Mouse (Mus musculus) retina, postnatal 7 days (tissue): ENCODE data around the gene Tmem234.
"Not testable (repeated sequence)": the region's sequence is repeated elsewhere in the genome, so short reads cannot be mapped to it uniquely, and the experiment has no call there.

Experiments
- DNase-seq: peaks from one replicate; pipeline ENCODE4 v3.0.0-alpha.2; 2012; ENCODE audit warnings: low read depth, low spot score

Gene Tmem234

DNA sequence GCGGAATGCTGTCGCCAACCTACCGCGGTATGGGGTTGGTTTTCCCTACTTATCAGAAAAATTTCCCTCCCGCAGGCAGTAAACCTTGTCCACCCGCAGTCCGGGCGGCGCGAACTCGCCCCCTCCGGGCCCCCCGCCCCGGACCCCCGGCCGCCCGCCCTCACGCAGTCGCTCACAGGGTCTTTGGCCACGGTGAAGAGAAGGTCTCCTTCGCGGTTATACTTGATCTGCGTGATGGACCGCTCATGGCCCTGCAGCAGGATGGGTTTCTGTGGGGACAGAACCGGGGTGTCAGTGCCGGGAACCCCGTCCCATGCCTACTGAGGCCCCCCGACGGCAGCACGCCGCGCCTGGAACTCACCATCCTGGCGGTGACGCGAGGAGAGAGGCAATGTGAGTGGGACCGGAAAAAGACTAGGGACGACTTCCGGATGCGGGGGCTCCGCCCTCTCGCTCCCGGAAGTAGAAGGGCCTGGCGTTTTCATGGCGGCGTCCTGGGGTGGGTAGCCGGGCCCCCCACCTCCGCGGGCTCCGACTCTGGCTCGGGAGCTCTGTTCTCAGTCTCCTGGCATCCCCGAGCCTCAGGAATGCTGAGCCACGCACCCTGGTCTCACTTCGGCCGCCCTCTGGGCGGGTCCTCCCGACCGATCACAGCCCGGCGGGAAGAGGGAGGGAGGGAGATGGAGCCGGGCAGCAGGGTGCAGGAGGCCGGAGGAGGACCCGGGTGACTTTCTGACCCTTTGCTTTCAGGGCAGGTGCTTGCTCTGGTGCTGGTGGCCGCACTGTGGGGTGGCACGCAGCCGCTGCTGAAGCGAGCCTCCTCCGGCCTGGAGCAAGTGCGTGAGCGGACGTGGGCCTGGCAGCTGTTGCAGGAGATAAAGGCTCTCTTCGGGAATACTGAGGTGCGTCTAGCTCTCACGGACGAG lies at the start of gene Tmem234, which contains the start of gene Eif3i:
Gene Tmem234, plus strand, starts transcription at position 436 of the 926 bp plus-strand sequence.
Gene Eif3i, minus strand, starts transcription at position 416 of the 926 bp plus-strand sequence.
- DNase-seq = peak; percentile 68

- not testable (repeated sequence) for DNase-seq
These were observed 46.0 kb upstream of the Tmem234 start for GRCm38 (mm10) chr4:129554512-129554911.

- DNase-seq = no peak
These were observed 45.0 kb upstream of the Tmem234 start for GRCm38 (mm10) chr4:129555421-129555861.

DNA sequence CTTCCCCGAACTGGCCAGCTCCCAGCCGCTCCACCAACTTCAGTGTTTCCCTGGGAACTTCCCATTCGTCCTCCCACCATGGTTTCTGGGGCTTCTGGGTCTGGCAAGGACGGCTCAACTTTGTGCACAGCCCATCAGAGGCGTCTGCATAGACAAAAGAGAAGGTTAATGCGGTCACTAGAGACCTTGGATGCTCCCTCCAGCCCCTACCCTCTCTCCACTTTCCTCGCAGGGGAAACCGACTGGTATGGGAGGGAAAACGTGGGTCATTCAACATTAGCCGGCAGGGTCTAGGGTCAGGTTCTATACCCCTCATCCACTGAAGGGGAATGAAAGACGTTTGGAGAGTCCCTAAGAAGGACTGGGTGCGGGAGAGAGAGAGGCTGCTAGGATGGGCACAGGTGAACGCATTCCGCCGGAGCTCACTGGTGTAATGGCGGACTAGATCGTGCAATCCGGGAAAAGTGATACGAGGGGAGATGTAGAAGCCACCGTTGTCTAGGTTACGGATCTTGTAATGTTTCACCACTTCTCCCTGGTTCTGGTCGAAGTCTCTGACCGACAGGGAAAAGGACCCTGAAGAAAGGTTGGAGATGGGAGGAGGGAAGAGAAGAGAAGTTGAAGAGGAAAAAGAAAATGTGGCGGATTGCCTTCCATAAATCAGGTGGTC lies 44.5 kb upstream of the Tmem234 start:
- DNase-seq = no peak

GRCm38 (mm10) chr4:129556532-129557223 lies 43.8 kb upstream of the Tmem234 start:
- DNase-seq = peak; percentile 76

GRCm38 (mm10) chr4:129557256-129557808 lies 43.1 kb upstream of the Tmem234 start:
- no peak for DNase-seq

DNA sequence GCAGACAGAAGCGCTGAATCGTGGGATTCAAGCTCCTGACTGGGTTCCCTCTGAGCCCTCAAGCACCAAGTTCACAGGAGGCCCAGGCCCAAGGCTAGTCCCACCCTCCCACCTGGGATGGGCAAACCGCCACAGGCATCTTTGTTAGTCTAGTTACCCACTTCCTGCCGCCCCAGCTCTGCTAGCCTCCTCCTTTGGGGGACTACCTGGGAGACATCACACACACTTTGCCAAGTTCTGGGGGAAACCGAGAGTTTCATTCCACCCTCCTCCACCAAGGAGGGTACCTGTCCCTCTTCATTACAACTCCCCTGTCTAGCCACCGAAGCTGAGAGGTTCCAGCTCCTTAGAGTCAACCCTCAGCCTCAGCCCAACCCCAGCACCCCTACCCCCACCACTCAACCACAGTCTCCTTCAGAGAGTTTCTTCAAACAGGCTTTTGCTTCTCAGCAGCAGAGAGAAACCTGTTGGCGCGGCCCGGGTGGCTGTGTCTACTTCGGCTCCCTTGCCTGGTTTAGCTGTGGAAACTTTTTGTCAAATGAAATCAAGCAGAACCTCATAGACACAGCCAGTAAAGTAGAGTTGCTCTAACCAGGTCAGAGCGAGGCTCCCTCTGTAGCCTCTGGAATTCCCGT lies 42.0 kb upstream of the Tmem234 start:
- no peak for DNase-seq

DNA sequence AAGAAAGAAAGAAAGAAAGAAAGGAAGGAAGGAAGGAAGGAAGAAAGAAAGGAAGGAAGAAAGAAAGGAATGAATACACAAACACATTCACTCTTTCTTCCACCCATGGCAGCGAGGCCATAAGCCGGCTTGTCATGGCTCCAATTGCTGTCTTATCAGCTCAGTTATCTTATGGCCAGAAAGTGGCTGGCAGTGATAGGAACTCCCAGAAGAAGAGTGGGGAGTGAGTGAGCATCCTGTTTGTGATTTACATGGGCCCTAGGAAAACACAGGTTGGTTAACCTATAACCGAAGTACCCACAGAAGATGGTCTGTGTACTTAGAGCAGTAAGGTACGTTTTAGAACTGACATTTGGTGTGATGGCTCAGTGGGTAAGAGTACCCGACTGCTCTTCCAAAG lies 39.3 kb upstream of the Tmem234 start:
- DNase-seq = no peak

GRCm38 (mm10) chr4:129563718-129564117 lies 36.8 kb upstream of the Tmem234 start:
- DNase-seq = no peak

- DNase-seq = no peak
These were observed 35.3 kb upstream of the Tmem234 start for GRCm38 (mm10) chr4:129565139-129565538.

DNA sequence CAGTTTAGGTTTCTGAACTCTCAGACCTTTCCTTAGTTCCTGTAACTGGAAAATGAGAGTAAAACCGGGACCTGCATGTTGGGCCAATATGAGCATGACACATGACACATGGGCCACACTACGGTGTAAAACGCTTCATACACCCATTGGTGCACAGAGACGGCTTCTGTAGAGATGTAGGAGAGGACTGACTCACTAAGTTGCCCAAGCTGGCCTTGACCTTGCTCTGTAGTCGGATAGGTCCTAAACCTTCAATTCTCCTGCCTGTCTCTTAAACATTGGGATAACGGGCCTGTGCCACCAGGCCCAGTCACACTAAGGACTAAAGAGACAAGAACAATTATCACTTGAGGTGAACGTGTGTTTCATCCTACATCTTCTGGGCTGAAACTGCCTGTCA lies 32.1 kb upstream of the Tmem234 start:
- no peak for DNase-seq

- no peak for DNase-seq
These were observed 30.4 kb upstream of the Tmem234 start for GRCm38 (mm10) chr4:129570028-129570427.

- no peak for DNase-seq
These were observed 28.9 kb upstream of the Tmem234 start for GRCm38 (mm10) chr4:129571551-129572084.

DNA sequence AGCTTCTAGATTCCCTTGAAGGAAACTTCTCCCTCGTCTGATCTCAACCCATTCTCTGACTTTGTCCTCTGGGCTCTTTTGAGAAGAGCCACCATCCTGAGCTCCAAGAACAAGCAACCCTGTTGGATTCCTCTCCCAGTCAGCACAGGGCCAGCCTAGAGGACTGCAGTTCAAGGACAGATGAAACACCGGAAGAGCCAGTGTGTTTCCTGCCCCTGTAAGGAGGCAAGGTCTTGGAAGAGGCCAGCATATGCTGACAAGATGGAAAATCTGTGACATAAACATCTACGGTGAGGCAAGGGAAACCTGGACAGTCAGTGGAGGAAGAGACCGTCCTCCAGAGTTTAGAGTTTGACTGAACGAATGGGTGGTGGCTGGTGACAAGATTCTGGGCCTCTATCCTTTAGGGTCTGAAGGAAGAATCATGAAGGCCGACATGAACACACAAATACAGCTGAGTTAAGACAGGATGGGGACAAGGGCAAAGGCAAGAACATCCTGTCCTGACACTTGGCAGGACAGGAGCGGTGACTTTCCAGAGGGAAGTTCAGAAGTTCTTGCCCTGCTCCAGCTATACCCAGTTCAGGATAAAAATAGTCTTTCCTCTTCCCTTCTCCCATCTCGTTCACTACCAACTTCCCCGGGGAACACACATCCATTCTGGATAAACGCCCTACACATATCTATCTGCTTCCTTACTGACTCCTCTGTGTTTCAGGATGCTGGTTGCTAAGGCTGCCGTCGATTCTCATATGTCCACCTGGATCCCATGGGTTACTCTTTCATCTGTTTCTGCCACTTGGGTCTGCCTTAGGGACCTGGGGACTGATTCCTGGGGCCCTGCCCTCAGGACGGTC lies 28.0 kb upstream of the Tmem234 start:
- DNase-seq = no peak

DNA sequence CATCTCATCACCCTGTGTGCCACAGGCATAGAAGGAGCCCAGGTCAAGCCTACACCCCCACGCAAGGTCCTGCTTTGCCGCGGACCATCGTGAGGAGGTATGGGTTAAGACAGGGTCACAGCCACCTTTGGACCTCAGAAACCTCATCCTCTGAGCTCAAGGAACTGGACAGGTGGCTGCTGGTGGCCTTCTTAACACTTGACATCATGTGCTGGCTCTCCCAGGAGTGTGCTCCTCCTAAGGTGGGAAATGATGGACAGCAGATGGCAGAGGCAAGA lies 27.4 kb upstream of the Tmem234 start:
- no peak for DNase-seq

DNA sequence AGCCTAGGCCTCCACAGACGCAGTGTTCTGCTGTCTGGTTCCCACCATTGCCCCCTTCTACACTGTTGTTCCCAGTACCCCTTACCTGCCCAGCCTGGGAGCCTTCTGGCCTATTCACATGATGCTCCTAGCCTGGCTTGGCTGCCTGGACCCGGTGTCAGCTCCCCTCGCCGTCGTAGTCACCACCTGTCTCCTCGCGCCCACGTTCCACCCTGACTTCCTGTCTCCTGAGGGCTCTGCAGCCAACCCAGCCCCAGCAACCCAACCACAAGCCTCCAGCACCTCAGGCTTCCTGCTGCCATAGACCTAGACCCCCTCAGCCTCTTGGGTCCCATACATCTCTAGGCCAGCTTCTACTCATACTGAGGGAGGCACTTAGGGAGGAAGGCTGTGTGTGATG lies 27.0 kb upstream of the Tmem234 start, which contains the start of gene Lck:
Gene Lck, minus strand, starts transcription at position 212 of the 400 bp plus-strand sequence.
- no peak for DNase-seq

GRCm38 (mm10) chr4:129575171-129575844 lies 25.2 kb upstream of the Tmem234 start:
- no peak for DNase-seq

- peak; percentile 49 for DNase-seq
These were observed 23.5 kb upstream of the Tmem234 start for GRCm38 (mm10) chr4:129576863-129577491.

DNA sequence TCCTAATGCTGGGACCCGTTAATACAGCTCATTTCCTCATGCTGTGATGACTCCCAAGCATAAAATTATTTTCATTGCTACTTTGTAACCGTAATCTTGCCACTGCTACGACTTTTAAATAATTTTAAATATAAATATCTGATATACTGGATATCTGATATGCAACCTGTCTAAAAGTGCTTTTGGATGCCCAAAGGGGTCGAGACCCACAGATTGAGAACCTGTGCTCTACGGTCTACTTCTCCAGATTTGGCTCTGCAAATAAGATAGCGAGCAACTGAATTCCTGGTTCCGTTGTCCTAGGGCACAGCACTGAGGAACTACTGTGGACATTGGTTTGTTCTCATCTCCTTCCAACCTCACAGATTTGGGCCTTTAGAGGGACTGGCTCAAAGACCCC lies 22.8 kb upstream of the Tmem234 start:
- no peak for DNase-seq
